Mouse (Mus musculus) lung, embryonic 14.5 days (tissue): Measurements from ENCODE around the gene Dab2ip. TPM values are rescaled to one million over a fixed set of nuclear protein-coding genes. Genes with fewer than 3 reads are reported as not detected.

ENCODE experiments used
- ATAC-seq: fragments of 200-750 bp; cut with Nextera tagmentation; 2 replicates; pipeline ENCODE4 v1.8.0; 2017; ENCODE audit warnings: mild to moderate bottlenecking, moderate TSS enrichment, moderate library complexity; ENCODE audit not compliant: insufficient read depth
- DNase-seq: peaks from one replicate; pipeline ENCODE4 v3.0.0-alpha.2; 2015
- H3K27ac ChIP-seq: fragments of 300-500 bp; sonication (generic); 2 replicates; pipeline ENCODE4 v1.5.1; 2014; ENCODE audit warnings: low read depth, mild to moderate bottlenecking, moderate library complexity
- H3K27me3 ChIP-seq: fragments of 300-500 bp; sonication (generic); 2 replicates; pipeline ENCODE4 v1.6.1; 2014; ENCODE audit warnings: low read length, control low read depth; ENCODE audit not compliant: insufficient read depth
- H3K36me3 ChIP-seq: fragments of 300-500 bp; sonication (generic); 2 replicates; pipeline ENCODE4 v1.6.1; 2014; ENCODE audit warnings: control low read depth; ENCODE audit not compliant: insufficient read depth
- H3K4me1 ChIP-seq: fragments of 300-500 bp; sonication (generic); 2 replicates; pipeline ENCODE4 v1.6.1; 2014; ENCODE audit warnings: antibody characterized with exemption, control low read depth; ENCODE audit not compliant: insufficient read depth
- H3K4me2 ChIP-seq: fragments of 300-500 bp; sonication (generic); 2 replicates; pipeline ENCODE4 v1.6.1; 2014; ENCODE audit warnings: mild to moderate bottlenecking
- H3K4me3 ChIP-seq: fragments of 300-500 bp; sonication (generic); 2 replicates; pipeline ENCODE4 v1.5.1; 2014; ENCODE audit warnings: low read depth, low read length
- H3K9ac ChIP-seq: fragments of 300-500 bp; sonication (generic); 2 replicates; pipeline ENCODE4 v1.6.1; 2014
- H3K9me3 ChIP-seq: fragments of 300-500 bp; sonication (generic); 2 replicates; pipeline ENCODE4 v1.6.1; 2016; ENCODE audit warnings: low read depth, low read length, control low read depth
- CTCF ChIP-seq: IDR thresholded peaks from 2 replicates; pipeline ENCODE4 v1.5.1; 2016; ENCODE audit warnings: antibody characterized with exemption, low read depth
- WGBS: fragments of 180-500 bp; shearing (Covaris S2); extraction: QIAGEN DNeasy Blood & Tissue Kit; methylation state at CpG from one replicate; pipeline ENCODE4 v1.1.7; 2014; 5-methylcytosine and 5-hydroxymethylcytosine counted together
- polyA plus RNA-seq: library from polyadenylated mRNA; unstranded; fragments of >200 nt; fragmentation: Nextera tagmentation; extraction: Ambion mirVana; gene quantifications from 2 replicates; pipeline ENCODE4 v1.2.1, GENCODE M21; 2014

Gene Dab2ip
- polyA plus RNA-seq, 1 experiment from 2014 or later: 61.4 TPM

GRCm38 (mm10) chr2:35610168-35610951, 52.3 kb downstream of the Dab2ip start:
- no peak overlapping the region for H3K9ac ChIP-seq
- no peak overlapping the region for H3K4me3 ChIP-seq
- ATAC-seq (no peak), DNase-seq (no peak)
- no peak overlapping the region for H3K27ac ChIP-seq
- H3K4me1 ChIP-seq: peaks cover 17% of the 10 kb centered on the region
- 17% methylated on average over 11 of the region's 11 CpGs for WGBS
- no peaks in the 10 kb centered on the region for H3K27me3 ChIP-seq
- no peak for TF ChIP-seq CTCF
- H3K9me3 ChIP-seq: no peaks in the 10 kb centered on the region
- H3K36me3 ChIP-seq: no peaks in the 10 kb centered on the region
- no peak overlapping the region for H3K4me2 ChIP-seq

GRCm38 (mm10) chr2:35610976-35611375, 52.9 kb downstream of the Dab2ip start:
- DNase-seq: no peak
- no peak for TF ChIP-seq CTCF
- H3K9ac ChIP-seq: no peak overlapping the region
- H3K27me3 ChIP-seq: no peaks in the 10 kb centered on the region
- H3K4me3 ChIP-seq: no peak overlapping the region
- 75% methylated on average over 7 of the region's 7 CpGs for WGBS
- H3K4me1 ChIP-seq: peaks cover 17% of the 10 kb centered on the region
- no peak overlapping the region for H3K27ac ChIP-seq
- ATAC-seq: no peak
- no peaks in the 10 kb centered on the region for H3K9me3 ChIP-seq
- H3K36me3 ChIP-seq: no peaks in the 10 kb centered on the region
- no peak overlapping the region for H3K4me2 ChIP-seq

GRCm38 (mm10) chr2:35611645-35612044, 53.6 kb downstream of the Dab2ip start:
- no peaks in the 10 kb centered on the region for H3K9me3 ChIP-seq
- H3K4me2 ChIP-seq: no peak overlapping the region
- H3K27me3 ChIP-seq: no peaks in the 10 kb centered on the region
- WGBS: 81% methylated on average over 4 of the region's 4 CpGs
- H3K4me3 ChIP-seq: no peak overlapping the region
- no peak overlapping the region; the same call in 1 of the 2 replicates for H3K9ac ChIP-seq
- H3K4me1 ChIP-seq: peaks cover 17% of the 10 kb centered on the region
- H3K36me3 ChIP-seq: no peaks in the 10 kb centered on the region
- no peak overlapping the region for H3K27ac ChIP-seq
- DNase-seq (no peak), ATAC-seq (no peak)
- TF ChIP-seq CTCF: no peak

GRCm38 (mm10) chr2:35612297-35612696, 54.2 kb downstream of the Dab2ip start:
- Histone ChIP-seq H3K9ac (no peak overlapping the region), H3K4me2 (no peak overlapping the region), H3K9me3 (no peaks in the 10 kb centered on the region), H3K27me3 (no peaks in the 10 kb centered on the region), H3K36me3 (no peaks in the 10 kb centered on the region), H3K4me3 (no peak overlapping the region), H3K4me1 (peaks cover 17% of the 10 kb centered on the region), H3K27ac (no peak overlapping the region)
- DNase-seq (no peak), ATAC-seq (no peak)
- 76% methylated on average over 7 of the region's 7 CpGs for WGBS
- no peak for TF ChIP-seq CTCF

GRCm38 (mm10) chr2:35613946-35614353, 55.9 kb downstream of the Dab2ip start:
- Histone ChIP-seq H3K9ac (no peak overlapping the region), H3K4me2 (no peak overlapping the region)

GRCm38 (mm10) chr2:35614411-35614810, 56.3 kb downstream of the Dab2ip start:
- no peaks in the 10 kb centered on the region for H3K27me3 ChIP-seq
- H3K4me3 ChIP-seq: no peak overlapping the region
- TF ChIP-seq CTCF: no peak
- DNase-seq (no peak), ATAC-seq (no peak)
- peaks cover 20% of the 10 kb centered on the region for H3K4me1 ChIP-seq
- H3K36me3 ChIP-seq: no peaks in the 10 kb centered on the region
- WGBS: 48% methylated on average over 3 of the region's 3 CpGs
- no peak overlapping the region for H3K4me2 ChIP-seq
- no peaks in the 10 kb centered on the region for H3K9me3 ChIP-seq
- peak overlapping the region; percentile 81 for H3K27ac ChIP-seq
- no peak overlapping the region for H3K9ac ChIP-seq

More at GRCm38 (mm10) chr2:35613946-35614353, 55.9 kb downstream of the Dab2ip start:
- TF ChIP-seq CTCF: no peak
- peak; percentile 35; the same call in 1 of the 2 replicates for ATAC-seq
- Histone ChIP-seq H3K36me3 (no peaks in the 10 kb centered on the region), H3K4me3 (no peak overlapping the region), H3K27me3 (no peaks in the 10 kb centered on the region), H3K9me3 (no peaks in the 10 kb centered on the region), H3K27ac (peak overlapping the region; percentile 81), H3K4me1 (peaks cover 17% of the 10 kb centered on the region)
- DNase-seq: peak; percentile 69
- WGBS: 30% methylated on average over 3 of the region's 3 CpGs

- no peak overlapping the region for H3K27ac ChIP-seq
- peaks cover 25% of the 10 kb centered on the region for H3K4me1 ChIP-seq
- no peak overlapping the region for H3K4me3 ChIP-seq
- H3K36me3 ChIP-seq: no peaks in the 10 kb centered on the region
- H3K9me3 ChIP-seq: no peaks in the 10 kb centered on the region
- no peaks in the 10 kb centered on the region for H3K27me3 ChIP-seq
- H3K4me2 ChIP-seq: no peak overlapping the region
- DNase-seq (no peak), ATAC-seq (no peak)
- H3K9ac ChIP-seq: no peak overlapping the region
- 56% methylated on average over 4 of the region's 4 CpGs for WGBS
- no peak for TF ChIP-seq CTCF
Measured at GRCm38 (mm10) chr2:35615366-35615765, 57.3 kb downstream of the Dab2ip start.
